Mouse (Mus musculus): ENCODE results near the gene Phf19.

DNA sequence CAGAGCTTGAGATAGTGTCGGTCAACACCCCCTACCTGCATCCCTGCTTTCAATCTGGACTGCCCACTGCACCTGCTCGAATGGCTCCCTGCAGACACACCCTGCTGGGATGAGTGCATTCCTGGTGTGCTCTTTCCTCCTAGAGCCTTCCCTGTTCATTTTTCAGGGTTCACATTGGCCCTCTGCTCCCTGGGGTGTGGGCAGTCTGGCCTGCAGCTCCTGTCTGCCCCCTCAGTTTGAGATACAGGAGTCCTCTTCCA lies 927 bp upstream of the Phf19 start:
- no peak for TF ChIP-seq CTCF (IDR thresholded peaks at IDR 0.05; ENCODE audit: extremely low read depth, insufficient read length, insufficient replicate concordance, low read depth, low read length)
- no peak for TF ChIP-seq POLR2A (IDR thresholded peaks at IDR 0.05; ENCODE audit: low read depth, low read length)

Data from small intestine, adult 2 months (tissue).